Comparison of ENCODE assay signal across 16 mouse cellular contexts in the genomic region with DNA sequence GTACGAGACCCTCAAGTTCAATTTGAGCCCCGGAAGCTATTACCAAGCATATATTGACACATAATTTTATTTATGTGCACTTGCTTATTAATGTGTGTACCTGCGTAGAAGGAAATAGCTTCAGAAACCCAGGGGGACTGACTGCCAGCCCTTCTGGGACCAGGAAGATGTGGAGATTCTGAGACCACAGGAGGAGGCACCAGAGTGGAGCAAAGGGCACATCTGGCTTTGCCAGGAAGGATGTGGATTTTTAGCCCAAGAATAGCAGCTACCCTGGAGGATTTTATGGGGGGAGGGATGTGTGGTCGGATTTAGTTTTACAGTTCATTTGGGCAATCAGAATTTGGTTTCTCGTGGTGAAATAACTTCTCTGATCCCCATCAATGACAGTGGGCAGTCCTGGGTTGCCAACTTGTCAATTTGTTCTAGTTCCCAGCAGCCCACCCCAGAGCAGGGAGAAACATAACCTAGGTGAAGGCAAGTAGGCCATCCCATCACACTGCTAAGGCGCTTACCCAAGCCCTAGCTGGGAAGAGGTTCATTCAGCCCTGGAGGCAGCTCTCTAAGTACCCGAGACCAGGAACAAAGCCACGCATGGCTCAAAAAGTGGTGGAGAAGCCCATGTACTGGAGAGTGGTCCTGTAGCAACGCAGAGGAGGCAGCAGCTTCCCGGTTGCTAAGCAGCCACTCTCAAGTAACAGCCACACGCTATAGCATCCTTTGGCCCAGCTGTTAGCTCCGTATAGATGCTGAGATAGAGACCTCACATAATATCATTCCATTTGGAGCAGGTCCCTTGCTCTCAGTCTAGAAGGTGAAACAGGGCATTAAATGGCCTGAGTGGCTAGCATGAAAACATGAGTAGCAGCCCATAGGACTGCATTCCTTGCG.
DNase-seq lines count a peak whose midpoint lies in the region; ATAC-seq and TF ChIP-seq lines count a peak whose summit lies in the region.
"Had no signal": no experiment of that assay in that cellular context is flagged by ENCODE, and none has a peak within 500 bp of the region (broad histone marks: within the 10 kb centered on the region; RNA-seq: fewer than 3 reads in every experiment).

No protein-coding gene starts in this region.

- no peaks in the 10 kb centered on the region for H3K27me3 ChIP-seq in forebrain, postnatal 0 days (ENCODE audit: insufficient read depth, low read length)
- H3K27me3 ChIP-seq in neural tube, embryonic 15.5 days (replicated peaks): no peaks in the 10 kb centered on the region
- peaks cover 5% of the 10 kb centered on the region; the same call in 1 of the 2 replicates for H3K27me3 ChIP-seq in kidney, embryonic 15.5 days
- H3K27me3 ChIP-seq: liver, embryonic 12.5 days had no signal

- WGBS in forebrain, postnatal 0 days: 63% methylated on average over 13 of the region's 13 CpGs
- 65% methylated on average over 13 of the region's 13 CpGs for WGBS in neural tube, embryonic 15.5 days
- 64% methylated on average over 13 of the region's 13 CpGs for WGBS in kidney, embryonic 15.5 days

- no peak overlapping the region for H3K4me3 ChIP-seq in forebrain, postnatal 0 days (ENCODE audit: low read depth, low read length)
- no peak overlapping the region for H3K4me3 ChIP-seq in neural tube, embryonic 15.5 days (replicated peaks)
- H3K4me3 ChIP-seq in kidney, embryonic 15.5 days (replicated peaks): no peak overlapping the region
- H3K4me3 ChIP-seq: liver, embryonic 12.5 days had no signal

- H3K9me3 ChIP-seq in forebrain, postnatal 0 days (ENCODE audit: low read length): 0 out of 2 replicates have a peak, but pooled peaks cover 6% of the 10 kb centered on the region
- H3K9me3 ChIP-seq in neural tube, embryonic 15.5 days (replicated peaks): no peaks in the 10 kb centered on the region
- no peaks in the 10 kb centered on the region for H3K9me3 ChIP-seq in kidney, embryonic 15.5 days (replicated peaks)
- H3K9me3 ChIP-seq: liver, embryonic 12.5 days had no signal

- DNase-seq in heart, adult 11 months: peak; percentile 92
- DNase-seq in heart, adult 8-10 months (ENCODE audit: low spot score): no peak
- peak; percentile 54 for DNase-seq in brain, adult 2 months (ENCODE audit: low read depth, low spot score)
- DNase-seq in forebrain, postnatal 0 days: peak; percentile 51
- DNase-seq in cerebellum, postnatal 4 days (ENCODE audit: low spot score in 2 of 2): no peak
- DNase-seq: B cell, adult 2 months; cerebellum, postnatal 36 days; heart, postnatal 10 days; lung, postnatal 10 days; thymus, postnatal 36 days had no signal

- H3K4me2 ChIP-seq in forebrain, postnatal 0 days (ENCODE audit: low read depth): no peak overlapping the region
- no peak overlapping the region for H3K4me2 ChIP-seq in neural tube, embryonic 15.5 days
- H3K4me2 ChIP-seq in kidney, embryonic 15.5 days: no peak overlapping the region
- H3K4me2 ChIP-seq: liver, embryonic 12.5 days had no signal

- H3K36me3 ChIP-seq in forebrain, postnatal 0 days (ENCODE audit: insufficient read depth): no peaks in the 10 kb centered on the region
- no peaks in the 10 kb centered on the region for H3K36me3 ChIP-seq in neural tube, embryonic 15.5 days
- H3K36me3 ChIP-seq in kidney, embryonic 15.5 days: no peaks in the 10 kb centered on the region
- H3K36me3 ChIP-seq: G1E; liver, embryonic 12.5 days had no signal

- no peaks in the 10 kb centered on the region for H3K4me1 ChIP-seq in forebrain, postnatal 0 days (ENCODE audit: insufficient read depth)
- H3K4me1 ChIP-seq in neural tube, embryonic 15.5 days: peaks cover 7% of the 10 kb centered on the region; the same call in 1 of the 2 replicates
- H3K4me1 ChIP-seq in kidney, embryonic 15.5 days: 0 out of 2 replicates have a peak, but pooled peaks cover 8% of the 10 kb centered on the region
- H3K4me1 ChIP-seq: liver, embryonic 12.5 days had no signal

- H3K9ac ChIP-seq in forebrain, postnatal 0 days: no peak overlapping the region
- H3K9ac ChIP-seq in neural tube, embryonic 15.5 days (replicated peaks): no peak overlapping the region
- no peak overlapping the region for H3K9ac ChIP-seq in kidney, embryonic 15.5 days
- H3K9ac ChIP-seq: liver, embryonic 12.5 days had no signal

- ATAC-seq in forebrain, postnatal 0 days: peak; percentile 88
- 0 out of 2 replicates have a peak, but pooled peaks have one; percentile 55 for ATAC-seq in neural tube, embryonic 15.5 days (ENCODE audit: low FRiP score)
- no peak for ATAC-seq in monocyte, adult 5-6 weeks (replicated peaks; ENCODE audit: insufficient number of reproducible peaks, low FRiP score, low TSS enrichment, poor library complexity, severe bottlenecking)
- ATAC-seq in kidney, embryonic 15.5 days (replicated peaks; ENCODE audit: low FRiP score): no peak
- ATAC-seq: intestine, postnatal 0 days; liver, embryonic 12.5 days had no signal

- no peak for TF ChIP-seq CTCF in forebrain, postnatal 0 days (IDR thresholded peaks at IDR 0.05; ENCODE audit: low read depth)

- no peak overlapping the region for H3K27ac ChIP-seq in forebrain, postnatal 0 days (ENCODE audit: low read depth, low read length)
- H3K27ac ChIP-seq in neural tube, embryonic 15.5 days (replicated peaks): no peak overlapping the region
- no peak overlapping the region for H3K27ac ChIP-seq in kidney, embryonic 15.5 days
- H3K27ac ChIP-seq: liver, embryonic 12.5 days had no signal

Comparison
In these comparisons a context has a peak if more than half of its experiments do, and no peak if none do; other contexts are left out.
1. DNase-seq: peak in heart, adult 11 months (single experiment), brain, adult 2 months (single experiment) and forebrain, postnatal 0 days (single experiment); none in heart, adult 8-10 months (single experiment) and cerebellum, postnatal 4 days (0 of 2).
2. ATAC-seq: peak in forebrain, postnatal 0 days (single experiment) and neural tube, embryonic 15.5 days (single experiment); none in monocyte, adult 5-6 weeks (single experiment) and kidney, embryonic 15.5 days (single experiment).